Mouse (Mus musculus): ENCODE results near the gene Zbtb11. TPM values are rescaled to one million over a fixed set of nuclear protein-coding genes. Genes with fewer than 3 reads are reported as not detected.

Gene Zbtb11
- polyA plus RNA-seq, 1 experiment from 2014 or later: 15.9 TPM

- no peak overlapping the region for H3K9ac ChIP-seq (ENCODE audit: low read length)
- peaks cover 7% of the 10 kb centered on the region; the same call in 1 of the 2 replicates for H3K4me1 ChIP-seq (ENCODE audit: control insufficient read depth, insufficient read depth, low read length)
- no peaks in the 10 kb centered on the region for H3K36me3 ChIP-seq (ENCODE audit: control insufficient read depth, insufficient read depth, low read length)
- H3K27ac ChIP-seq (ENCODE audit: low read depth, low read length): no peak overlapping the region
- 0 out of 2 replicates have a peak, but pooled peaks have one; percentile 2 for ATAC-seq (ENCODE audit: low FRiP score)
- no peaks in the 10 kb centered on the region for H3K27me3 ChIP-seq (ENCODE audit: control insufficient read depth, insufficient read depth, low read length)
- DNase-seq (ENCODE audit: low spot score, missing footprints): peak; percentile 84
- H3K4me2 ChIP-seq: no peak overlapping the region
- H3K9me3 ChIP-seq (ENCODE audit: control insufficient read depth, low read length): no peaks in the 10 kb centered on the region
- H3K4me3 ChIP-seq (ENCODE audit: low read depth, low read length): no peak overlapping the region
- 87% methylated on average over 3 of the region's 3 CpGs for WGBS
Measured at GRCm38 (mm10) chr16:56055911-56056310, 82.2 kb downstream of the Zbtb11 start.

GRCm38 (mm10) chr16:56056944-56057590, 83.4 kb downstream of the Zbtb11 start:
- no peak overlapping the region for H3K4me3 ChIP-seq (ENCODE audit: low read depth, low read length)
- H3K4me2 ChIP-seq: no peak overlapping the region
- peaks cover under 1% of the 10 kb centered on the region; the same call in 1 of the 2 replicates for H3K27me3 ChIP-seq (ENCODE audit: control insufficient read depth, insufficient read depth, low read length)
- peak; percentile 96 for ATAC-seq (ENCODE audit: low FRiP score)
- H3K9ac ChIP-seq (ENCODE audit: low read length): no peak overlapping the region
- peak; percentile 93 for DNase-seq (ENCODE audit: low spot score, missing footprints)
- H3K36me3 ChIP-seq (ENCODE audit: control insufficient read depth, insufficient read depth, low read length): no peaks in the 10 kb centered on the region
- 19% methylated on average over 7 of the region's 7 CpGs for WGBS
- no peak overlapping the region for H3K27ac ChIP-seq (ENCODE audit: low read depth, low read length)
- H3K4me1 ChIP-seq (ENCODE audit: control insufficient read depth, insufficient read depth, low read length): peaks cover 7% of the 10 kb centered on the region; the same call in 1 of the 2 replicates
- H3K9me3 ChIP-seq (ENCODE audit: control insufficient read depth, low read length): no peaks in the 10 kb centered on the region

GRCm38 (mm10) chr16:56058151-56058550, 84.5 kb downstream of the Zbtb11 start:
- WGBS: 63% methylated on average over 10 of the region's 10 CpGs
- ATAC-seq (ENCODE audit: low FRiP score): 0 out of 2 replicates have a peak, but pooled peaks have one; percentile 6
- Histone ChIP-seq H3K4me2 (no peak overlapping the region), H3K27me3 (ENCODE audit: control insufficient read depth, insufficient read depth, low read length) (peaks cover 3% of the 10 kb centered on the region; the same call in 1 of the 2 replicates), H3K9ac (ENCODE audit: low read length) (no peak overlapping the region), H3K4me3 (ENCODE audit: low read depth, low read length) (no peak overlapping the region), H3K4me1 (ENCODE audit: control insufficient read depth, insufficient read depth, low read length) (peaks cover 7% of the 10 kb centered on the region; the same call in 1 of the 2 replicates), H3K9me3 (ENCODE audit: control insufficient read depth, low read length) (no peaks in the 10 kb centered on the region), H3K36me3 (ENCODE audit: control insufficient read depth, insufficient read depth, low read length) (no peaks in the 10 kb centered on the region), H3K27ac (ENCODE audit: low read depth, low read length) (no peak overlapping the region)
- DNase-seq (ENCODE audit: low spot score, missing footprints): peak; percentile 78

Other genes with a start within 250 kb of the Zbtb11 start
- gene Nfkbiz, start 135.0 kb upstream of the Zbtb11 start, polyA plus RNA-seq (2014; fragmentation: Nextera tagmentation; extraction: Ambion mirVana): 1.3 and 1.8 TPM in 2 replicates
- gene Nxpe3, start 78.6 kb upstream of the Zbtb11 start, polyA plus RNA-seq (2014; fragmentation: Nextera tagmentation; extraction: Ambion mirVana): 1.1 TPM in 2 replicates
- gene Cep97, start 39.0 kb upstream of the Zbtb11 start, polyA plus RNA-seq (2014; fragmentation: Nextera tagmentation; extraction: Ambion mirVana): 18.3 and 19.7 TPM in 2 replicates
- 842 and 869 TPM in 2 replicates for gene Rpl24, start 7.6 kb upstream of the Zbtb11 start, polyA plus RNA-seq (2014; fragmentation: Nextera tagmentation; extraction: Ambion mirVana)
- gene Pcnp, start 55.9 kb downstream of the Zbtb11 start, polyA plus RNA-seq (2014; fragmentation: Nextera tagmentation; extraction: Ambion mirVana): 384 and 403 TPM in 2 replicates
- gene Trmt10c, start 63.9 kb downstream of the Zbtb11 start, polyA plus RNA-seq (2014; fragmentation: Nextera tagmentation; extraction: Ambion mirVana): 31.3 and 33.3 TPM in 2 replicates
- gene Senp7, start 74.5 kb downstream of the Zbtb11 start, polyA plus RNA-seq (2014; fragmentation: Nextera tagmentation; extraction: Ambion mirVana): 37.4 and 42.8 TPM in 2 replicates
- gene Impg2, start 230.4 kb downstream of the Zbtb11 start, polyA plus RNA-seq (2014; fragmentation: Nextera tagmentation; extraction: Ambion mirVana): 0.10 and 0.22 TPM in 2 replicates

Measured in midbrain, embryonic 11.5 days (tissue).